Mouse (Mus musculus): ENCODE measurements at regions not wholly inside any gene's neighbourhood (a gene's known extent, or its start where the extent isn't known, plus 50 kb on each side); places are given as distances from the start of the nearest gene placed in this dataset.

DNA sequence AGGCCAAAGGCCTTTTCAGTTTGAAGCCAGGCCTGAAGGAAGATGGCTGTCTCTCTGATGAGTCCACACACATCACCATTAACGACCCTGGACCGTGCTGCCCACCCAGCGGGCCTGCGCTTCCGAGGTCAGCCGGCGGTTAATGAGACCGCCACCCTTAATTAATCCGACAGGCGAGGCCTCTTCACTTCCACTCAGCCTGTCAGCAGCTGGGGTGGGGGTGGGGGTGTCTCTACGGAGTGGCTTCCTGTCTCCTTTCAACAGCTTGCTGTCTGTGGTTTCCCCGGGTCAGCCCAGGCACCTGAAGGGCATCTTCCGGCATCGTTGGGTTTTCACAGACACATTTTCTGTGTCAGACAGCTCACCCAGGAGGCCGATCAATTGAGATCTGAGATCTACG lies 113.0 kb upstream of the 1700021F07Rik start:
- DNase-seq (ENCODE audit: low spot score) (no peak), ATAC-seq (replicated peaks; ENCODE audit: insufficient number of reproducible peaks, low FRiP score, low TSS enrichment, low read depth) (peak; percentile 61; the same call in 1 of the 2 replicates)
- Histone ChIP-seq H3K36me3 (replicated peaks; ENCODE audit: control insufficient read depth, insufficient read depth, low read depth, low read length) (no peaks in the 10 kb centered on the region), H3K4me1 (ENCODE audit: control insufficient read depth, insufficient read depth, low read length) (peaks cover 4% of the 10 kb centered on the region; the same call in 1 of the 2 replicates), H3K27me3 (ENCODE audit: control insufficient read depth, insufficient read depth, low read length) (no peaks in the 10 kb centered on the region), H3K27ac (replicated peaks; ENCODE audit: low read depth, low read length) (no peak overlapping the region), H3K9ac (replicated peaks; ENCODE audit: low read length) (no peak overlapping the region), H3K9me3 (replicated peaks; ENCODE audit: control insufficient read depth, low read length) (no peaks in the 10 kb centered on the region), H3K4me3 (ENCODE audit: low read depth, low read length) (no peak overlapping the region), H3K4me2 (ENCODE audit: low read depth, low read length) (no peak overlapping the region)
- WGBS: 25% methylated on average over 16 of the region's 16 CpGs

DNA sequence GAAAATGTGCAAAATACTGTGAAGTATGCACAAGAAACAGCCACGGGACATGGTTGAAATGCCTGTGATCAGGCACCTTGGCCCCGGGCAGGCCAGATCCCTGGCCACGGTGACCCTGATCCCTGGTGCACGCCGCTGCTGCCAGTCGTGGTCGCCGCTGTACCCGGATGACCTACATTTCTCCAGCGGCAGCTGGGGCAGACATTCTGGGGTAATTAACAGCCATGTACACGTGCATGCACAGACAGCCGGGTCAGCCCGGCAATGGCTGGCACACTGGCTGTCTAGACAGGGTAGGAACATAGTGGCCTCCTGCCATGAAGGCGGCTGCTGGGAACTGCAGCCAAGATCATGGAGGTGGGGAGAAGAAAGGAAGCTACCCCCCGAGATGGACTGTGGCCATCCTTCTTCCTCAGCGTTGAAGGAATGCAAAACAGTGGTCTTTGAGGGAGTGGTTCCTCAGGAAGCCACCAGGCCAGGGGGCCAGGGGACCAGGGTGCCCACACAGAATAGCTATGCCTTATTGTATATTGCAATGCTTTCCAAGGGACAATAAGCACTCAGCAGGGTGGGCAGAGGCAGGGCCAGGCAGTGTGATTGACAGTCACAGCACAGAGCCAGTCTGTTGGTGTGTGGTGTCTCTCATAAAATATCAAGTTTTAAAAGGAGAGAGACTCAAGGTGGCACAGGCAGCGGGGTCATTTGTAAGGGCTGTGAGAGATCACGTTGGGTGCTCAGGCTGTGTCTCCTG lies 108.3 kb upstream of the 1700021F07Rik start:
- Histone ChIP-seq H3K9ac (replicated peaks; ENCODE audit: low read length) (no peak overlapping the region; the same call in 1 of the 2 replicates), H3K27me3 (ENCODE audit: control insufficient read depth, insufficient read depth, low read length) (no peaks in the 10 kb centered on the region), H3K9me3 (replicated peaks; ENCODE audit: control insufficient read depth, low read length) (no peaks in the 10 kb centered on the region), H3K36me3 (replicated peaks; ENCODE audit: control insufficient read depth, insufficient read depth, low read depth, low read length) (no peaks in the 10 kb centered on the region), H3K4me2 (ENCODE audit: low read depth, low read length) (no peak overlapping the region), H3K27ac (replicated peaks; ENCODE audit: low read depth, low read length) (no peak overlapping the region), H3K4me3 (ENCODE audit: low read depth, low read length) (no peak overlapping the region), H3K4me1 (ENCODE audit: control insufficient read depth, insufficient read depth, low read length) (peaks cover 4% of the 10 kb centered on the region; the same call in 1 of the 2 replicates)
- WGBS: 60% methylated on average over 18 of the region's 18 CpGs
- no peak for ATAC-seq (replicated peaks; ENCODE audit: insufficient number of reproducible peaks, low FRiP score, low TSS enrichment, low read depth)
- DNase-seq (ENCODE audit: low spot score): peak; percentile 20

GRCm38 (mm10) chr2:173415429-173415828 lies 107.0 kb upstream of the 1700021F07Rik start:
- Histone ChIP-seq H3K4me3 (ENCODE audit: low read depth, low read length) (no peak overlapping the region), H3K4me2 (ENCODE audit: low read depth, low read length) (no peak overlapping the region), H3K4me1 (ENCODE audit: control insufficient read depth, insufficient read depth, low read length) (peaks cover 4% of the 10 kb centered on the region), H3K27ac (replicated peaks; ENCODE audit: low read depth, low read length) (no peak overlapping the region), H3K9me3 (replicated peaks; ENCODE audit: control insufficient read depth, low read length) (no peaks in the 10 kb centered on the region), H3K36me3 (replicated peaks; ENCODE audit: control insufficient read depth, insufficient read depth, low read depth, low read length) (no peaks in the 10 kb centered on the region), H3K9ac (replicated peaks; ENCODE audit: low read length) (no peak overlapping the region), H3K27me3 (ENCODE audit: control insufficient read depth, insufficient read depth, low read length) (no peaks in the 10 kb centered on the region)
- DNase-seq (ENCODE audit: low spot score) (no peak), ATAC-seq (replicated peaks; ENCODE audit: insufficient number of reproducible peaks, low FRiP score, low TSS enrichment, low read depth) (no peak)
- WGBS: 81% methylated on average over 7 of the region's 7 CpGs

GRCm38 (mm10) chr2:173416921-173417320 lies 105.5 kb upstream of the 1700021F07Rik start:
- H3K9me3 ChIP-seq (replicated peaks; ENCODE audit: control insufficient read depth, low read length): no peaks in the 10 kb centered on the region
- no peak overlapping the region for H3K9ac ChIP-seq (replicated peaks; ENCODE audit: low read length)
- no peak overlapping the region for H3K27ac ChIP-seq (replicated peaks; ENCODE audit: low read depth, low read length)
- WGBS: 79% methylated on average over 1 of the region's 1 CpGs
- H3K4me1 ChIP-seq (ENCODE audit: control insufficient read depth, insufficient read depth, low read length): peaks cover 4% of the 10 kb centered on the region
- no peaks in the 10 kb centered on the region for H3K27me3 ChIP-seq (ENCODE audit: control insufficient read depth, insufficient read depth, low read length)
- no peak overlapping the region for H3K4me3 ChIP-seq (ENCODE audit: low read depth, low read length)
- peak; percentile 29 for DNase-seq (ENCODE audit: low spot score)
- no peaks in the 10 kb centered on the region for H3K36me3 ChIP-seq (replicated peaks; ENCODE audit: control insufficient read depth, insufficient read depth, low read depth, low read length)
- ATAC-seq (replicated peaks; ENCODE audit: insufficient number of reproducible peaks, low FRiP score, low TSS enrichment, low read depth): no peak
- H3K4me2 ChIP-seq (ENCODE audit: low read depth, low read length): no peak overlapping the region

DNA sequence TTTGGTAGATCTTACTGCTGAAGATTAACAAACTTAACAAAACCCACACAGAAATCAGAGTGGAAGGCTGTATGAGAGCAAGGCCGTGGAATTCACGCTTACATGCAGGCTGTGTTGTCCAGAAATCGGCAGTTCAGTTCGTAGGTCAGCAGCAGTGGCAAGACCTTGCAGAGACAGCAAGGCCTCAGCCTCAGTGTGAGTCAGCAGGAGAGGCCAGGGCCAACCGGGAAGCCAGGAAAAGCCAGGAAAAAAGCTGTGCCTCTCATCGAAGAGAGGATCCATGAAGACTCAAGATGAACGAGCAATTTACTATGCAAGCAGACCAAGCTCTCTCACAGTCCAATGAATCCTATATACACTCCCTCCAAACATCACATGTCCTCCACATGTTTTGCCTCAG lies 103.4 kb upstream of the 1700021F07Rik start:
- no peak overlapping the region for H3K27ac ChIP-seq (replicated peaks; ENCODE audit: low read depth, low read length)
- no peak for ATAC-seq (replicated peaks; ENCODE audit: insufficient number of reproducible peaks, low FRiP score, low TSS enrichment, low read depth)
- WGBS: 85% methylated on average over 7 of the region's 7 CpGs

GRCm38 (mm10) chr2:173419972-173420391 lies 102.4 kb upstream of the 1700021F07Rik start:
- 20% methylated on average over 10 of the region's 10 CpGs for WGBS
- ATAC-seq (replicated peaks; ENCODE audit: insufficient number of reproducible peaks, low FRiP score, low TSS enrichment, low read depth) (peak; percentile 64; the same call in 1 of the 2 replicates), DNase-seq (ENCODE audit: low spot score) (no peak)
- H3K36me3 ChIP-seq (replicated peaks; ENCODE audit: control insufficient read depth, insufficient read depth, low read depth, low read length): no peaks in the 10 kb centered on the region
- H3K27me3 ChIP-seq (ENCODE audit: control insufficient read depth, insufficient read depth, low read length): no peaks in the 10 kb centered on the region
- H3K4me2 ChIP-seq (ENCODE audit: low read depth, low read length): no peak overlapping the region
- H3K4me3 ChIP-seq (ENCODE audit: low read depth, low read length): no peak overlapping the region
- H3K9me3 ChIP-seq (replicated peaks; ENCODE audit: control insufficient read depth, low read length): no peaks in the 10 kb centered on the region
- H3K9ac ChIP-seq (replicated peaks; ENCODE audit: low read length): no peak overlapping the region
- H3K4me1 ChIP-seq (ENCODE audit: control insufficient read depth, insufficient read depth, low read length): no peaks in the 10 kb centered on the region; the same call in 1 of the 2 replicates
- H3K27ac ChIP-seq (replicated peaks; ENCODE audit: low read depth, low read length): no peak overlapping the region

More for the DNA sequence above, 103.4 kb upstream of the 1700021F07Rik start:
- no peak overlapping the region for H3K9ac ChIP-seq (replicated peaks; ENCODE audit: low read length)
- H3K36me3 ChIP-seq (replicated peaks; ENCODE audit: control insufficient read depth, insufficient read depth, low read depth, low read length): no peaks in the 10 kb centered on the region
- H3K9me3 ChIP-seq (replicated peaks; ENCODE audit: control insufficient read depth, low read length): no peaks in the 10 kb centered on the region
- H3K4me2 ChIP-seq (ENCODE audit: low read depth, low read length): no peak overlapping the region
- DNase-seq (ENCODE audit: low spot score): no peak
- no peaks in the 10 kb centered on the region for H3K27me3 ChIP-seq (ENCODE audit: control insufficient read depth, insufficient read depth, low read length)
- H3K4me3 ChIP-seq (ENCODE audit: low read depth, low read length): no peak overlapping the region
- H3K4me1 ChIP-seq (ENCODE audit: control insufficient read depth, insufficient read depth, low read length): peaks cover 2% of the 10 kb centered on the region; the same call in 1 of the 2 replicates

DNA sequence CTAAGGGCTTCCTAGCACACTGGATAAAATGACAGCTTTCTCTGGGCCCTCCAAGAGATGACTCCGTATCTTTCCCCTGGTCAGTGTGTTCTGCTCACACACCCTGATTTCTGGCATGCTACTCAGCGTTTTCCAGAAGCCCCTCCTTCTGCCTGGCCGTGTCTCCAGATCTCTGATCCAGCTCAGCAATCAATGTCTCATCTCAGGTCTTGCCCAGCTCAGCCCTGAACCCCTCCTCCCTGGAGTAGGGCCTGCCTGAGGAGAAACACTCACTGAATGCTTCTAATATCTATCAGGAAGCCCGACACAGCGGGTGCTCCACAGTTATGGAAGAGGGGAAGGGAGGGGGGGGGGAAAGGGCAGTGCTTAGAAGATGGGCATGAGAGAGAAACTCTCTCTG lies 101.9 kb upstream of the 1700021F07Rik start:
- Histone ChIP-seq H3K27ac (replicated peaks; ENCODE audit: low read depth, low read length) (no peak overlapping the region), H3K27me3 (ENCODE audit: control insufficient read depth, insufficient read depth, low read length) (no peaks in the 10 kb centered on the region), H3K9ac (replicated peaks; ENCODE audit: low read length) (no peak overlapping the region), H3K9me3 (replicated peaks; ENCODE audit: control insufficient read depth, low read length) (no peaks in the 10 kb centered on the region), H3K36me3 (replicated peaks; ENCODE audit: control insufficient read depth, insufficient read depth, low read depth, low read length) (no peaks in the 10 kb centered on the region), H3K4me2 (ENCODE audit: low read depth, low read length) (no peak overlapping the region), H3K4me1 (ENCODE audit: control insufficient read depth, insufficient read depth, low read length) (no peaks in the 10 kb centered on the region; the same call in 1 of the 2 replicates), H3K4me3 (ENCODE audit: low read depth, low read length) (no peak overlapping the region)
- 51% methylated on average over 5 of the region's 5 CpGs for whole genome bisulfite sequencing
- ATAC-seq (replicated peaks; ENCODE audit: insufficient number of reproducible peaks, low FRiP score, low TSS enrichment, low read depth): no peak
- no peak for DNase-seq (ENCODE audit: low spot score)

GRCm38 (mm10) chr2:173424875-173425274 lies 97.5 kb upstream of the 1700021F07Rik start:
- Histone ChIP-seq H3K36me3 (replicated peaks; ENCODE audit: control insufficient read depth, insufficient read depth, low read depth, low read length) (no peaks in the 10 kb centered on the region), H3K4me2 (ENCODE audit: low read depth, low read length) (no peak overlapping the region), H3K27me3 (ENCODE audit: control insufficient read depth, insufficient read depth, low read length) (no peaks in the 10 kb centered on the region), H3K4me3 (ENCODE audit: low read depth, low read length) (no peak overlapping the region), H3K9ac (replicated peaks; ENCODE audit: low read length) (no peak overlapping the region), H3K27ac (replicated peaks; ENCODE audit: low read depth, low read length) (no peak overlapping the region), H3K9me3 (replicated peaks; ENCODE audit: control insufficient read depth, low read length) (no peaks in the 10 kb centered on the region), H3K4me1 (ENCODE audit: control insufficient read depth, insufficient read depth, low read length) (no peaks in the 10 kb centered on the region; the same call in 1 of the 2 replicates)
- DNase-seq (ENCODE audit: low spot score): no peak
- WGBS: 92% methylated on average over 7 of the region's 7 CpGs
- no peak for ATAC-seq (replicated peaks; ENCODE audit: insufficient number of reproducible peaks, low FRiP score, low TSS enrichment, low read depth)
